Mouse (Mus musculus) B cell, adult 2 months (primary cell): ENCODE results near the gene Cd79b.

Experiments
- DNase-seq, 2 experiments: peaks; one replicate each; pipeline ENCODE4 v3.0.0; 2022

Gene Cd79b

DNA sequence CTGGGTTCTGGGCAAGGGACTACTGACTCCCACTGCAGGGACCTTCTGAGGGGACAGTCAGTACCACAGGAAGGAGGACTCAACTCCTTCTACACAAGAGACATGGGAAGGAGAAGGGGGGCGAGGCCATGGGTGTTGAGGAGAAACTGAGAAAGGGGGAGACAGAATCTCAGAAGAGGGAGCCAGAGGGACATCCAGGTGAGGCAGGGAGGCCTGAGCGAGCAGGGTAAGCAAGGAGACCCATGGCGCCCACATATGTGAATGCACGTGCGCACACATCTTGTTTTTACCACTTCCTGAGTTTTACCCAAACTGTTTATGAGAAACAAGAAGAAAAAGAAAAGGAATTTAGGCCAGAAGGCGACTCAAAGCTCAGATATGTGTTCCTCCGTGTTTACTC lies 3.2 kb upstream of the Cd79b start:
- DNase-seq: no peak

- DNase-seq: no peak
Measured at GRCm38 (mm10) chr11:106316416-106316815, 1.9 kb upstream of the Cd79b start.

DNA sequence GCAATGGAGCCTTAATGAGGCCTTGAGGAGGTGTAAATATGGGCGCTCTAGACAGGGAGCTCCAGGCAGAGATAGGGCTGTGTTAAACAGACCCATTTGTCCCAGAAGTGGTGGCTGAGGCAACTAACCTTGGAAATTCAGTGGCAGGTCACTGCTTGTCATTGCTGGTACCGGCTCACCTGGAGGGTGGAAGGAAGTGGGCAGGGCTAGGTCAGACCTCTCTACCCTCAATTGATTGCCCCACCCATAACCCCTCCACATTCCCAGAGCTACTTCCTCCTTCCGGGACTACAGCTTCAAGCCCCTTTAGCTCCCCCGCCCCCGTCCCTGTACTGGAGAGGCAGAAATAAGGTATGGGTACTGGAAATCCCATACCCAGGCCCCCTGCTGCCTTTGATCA lies 1.0 kb downstream of the Cd79b start:
- DNase-seq: peak in 1 of 2 experiments; percentile 46

GRCm38 (mm10) chr11:106310123-106310522 lies 4.4 kb downstream of the Cd79b start:
- DNase-seq: peak; percentile 70 to 73

- DNase-seq: peak; percentile 87 to 90
Measured at GRCm38 (mm10) chr11:106308162-106308561, 6.4 kb downstream of the Cd79b start.

DNA sequence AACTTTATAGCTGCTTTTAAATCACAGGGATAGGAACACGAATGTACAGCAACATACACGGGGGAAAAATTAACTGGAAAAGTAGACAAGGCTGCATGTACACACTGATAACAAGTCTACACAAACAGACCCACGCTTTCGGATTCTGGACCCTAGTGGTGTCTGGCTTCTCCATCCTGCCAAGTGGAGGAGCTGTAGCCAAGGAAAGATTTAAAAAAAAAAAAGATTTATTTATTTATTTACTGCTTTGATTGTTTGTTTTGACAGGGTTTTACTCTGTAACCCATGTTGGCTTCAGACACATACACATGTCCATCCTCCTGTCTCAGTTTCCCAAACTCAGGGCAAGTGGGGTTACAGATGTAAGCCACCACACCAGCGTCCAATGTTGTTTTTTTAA lies 7.1 kb downstream of the Cd79b start:
- DNase-seq: peak; percentile 18 to 21

GRCm38 (mm10) chr11:106306758-106307157 lies 7.8 kb downstream of the Cd79b start:
- DNase-seq: peak; percentile 36

DNA sequence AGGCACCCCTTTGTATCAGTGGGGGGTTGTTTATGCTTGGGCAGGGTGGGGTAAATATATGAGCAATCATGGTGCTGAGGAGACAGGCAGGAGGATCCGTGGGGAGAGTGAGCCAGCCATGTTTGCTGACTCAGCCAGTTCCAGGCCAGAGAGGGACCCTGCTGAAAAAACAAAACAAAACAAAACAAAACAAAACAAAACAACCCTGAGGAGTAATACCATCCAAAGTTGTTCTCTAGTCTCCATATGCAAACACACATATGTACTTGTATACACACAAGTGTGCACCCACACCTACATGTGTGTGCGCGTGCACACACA lies 8.5 kb downstream of the Cd79b start:
- no peak for DNase-seq

DNA sequence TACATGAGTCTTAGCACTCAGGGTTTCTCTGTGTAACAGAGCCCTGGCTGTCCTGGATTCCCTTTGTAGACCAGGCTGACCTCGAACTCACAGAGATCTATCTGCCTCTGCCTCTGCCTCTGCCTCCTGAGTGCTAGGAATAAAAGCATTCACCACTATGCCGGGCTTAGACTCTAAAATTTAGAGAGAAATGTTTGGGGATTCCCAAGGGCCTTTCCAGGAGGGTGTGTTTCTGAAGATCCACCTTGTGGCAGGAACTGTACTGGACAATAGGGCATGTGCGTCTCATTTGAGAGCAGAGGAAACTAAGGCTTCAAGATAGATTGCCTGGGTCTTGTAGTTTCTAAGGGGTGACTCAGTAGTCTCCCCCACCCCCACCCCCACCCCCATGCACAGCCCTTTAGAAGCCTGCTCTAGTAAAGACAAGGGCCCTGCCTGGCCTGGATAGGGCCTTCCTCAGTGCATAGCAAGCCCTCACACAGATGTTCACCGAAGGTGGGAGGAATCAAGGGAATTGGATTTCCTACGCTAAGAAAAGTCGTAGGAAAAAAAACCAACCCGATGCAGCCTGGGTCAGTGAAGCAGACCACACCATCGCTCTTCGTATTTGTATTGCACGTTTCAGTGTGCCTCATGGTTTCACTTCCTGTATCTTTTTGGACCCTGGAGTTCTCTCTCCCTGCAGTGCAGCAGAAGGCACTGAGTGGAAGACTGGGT lies 9.1 kb downstream of the Cd79b start:
- peak; percentile 74 to 80 for DNase-seq

GRCm38 (mm10) chr11:106302634-106303033 lies 11.9 kb downstream of the Cd79b start:
- peak; percentile 82 to 84 for DNase-seq

DNA sequence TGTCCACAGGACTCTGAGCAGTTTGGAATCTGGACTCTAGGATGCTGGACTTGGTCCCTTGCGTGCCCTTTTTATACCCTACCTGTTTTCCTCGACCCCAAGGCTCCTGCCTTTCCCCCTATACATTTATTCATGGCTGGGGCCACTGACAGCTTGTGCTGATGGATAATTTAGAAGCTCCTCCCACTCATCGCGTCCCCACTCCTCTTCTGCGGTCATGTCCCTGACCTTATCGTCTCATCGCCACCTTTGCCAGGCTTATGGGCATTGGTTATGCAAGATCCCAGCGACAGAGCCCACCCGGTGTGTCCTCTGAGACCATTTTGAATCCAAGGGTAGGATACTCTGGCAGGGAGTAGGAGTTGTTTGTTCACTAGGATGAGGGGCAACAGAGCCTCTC lies 12.8 kb downstream of the Cd79b start, which contains the start of gene Gh:
Gh (minus strand) TSS at position 101 of the 400 bp plus-strand sequence.
- DNase-seq: no peak

DNA sequence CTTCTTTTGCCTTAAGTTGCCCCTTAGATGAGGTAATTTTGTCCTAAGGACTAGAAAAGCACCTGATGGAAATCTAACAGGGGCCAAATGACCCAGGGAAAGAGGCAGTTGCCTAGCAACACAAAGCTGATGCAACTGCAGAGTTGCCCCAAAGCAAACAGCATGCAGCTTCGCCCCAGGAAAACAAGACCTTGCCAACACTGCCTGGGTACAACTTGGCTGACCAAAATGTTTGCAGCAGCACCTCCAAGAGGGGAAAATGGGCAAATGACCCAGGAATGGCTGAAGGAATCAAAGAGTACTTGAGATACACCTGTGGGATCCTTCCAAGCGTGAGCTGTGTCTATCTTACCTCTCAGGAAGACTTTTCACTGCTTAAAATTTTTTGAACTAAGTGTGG lies 22.7 kb downstream of the Cd79b start:
- no peak for DNase-seq

DNA sequence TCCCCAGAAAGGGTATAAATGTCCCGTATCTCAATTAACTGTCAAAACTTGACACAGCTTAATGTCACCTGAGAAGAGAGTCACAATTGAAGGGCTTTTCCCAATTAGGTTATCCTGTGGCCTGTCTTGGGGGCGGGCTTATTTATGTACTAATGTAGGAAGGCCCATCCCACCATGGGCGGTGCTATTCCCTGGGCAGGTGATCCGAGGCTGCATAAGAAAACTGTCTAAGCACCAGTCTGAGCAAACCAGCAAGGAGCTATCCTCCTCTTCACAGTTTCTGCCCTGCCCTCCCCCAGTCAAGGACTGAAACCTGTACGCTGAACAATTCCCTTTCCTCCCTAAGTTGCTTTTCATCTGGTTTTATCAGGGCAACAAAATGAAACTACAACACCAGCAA lies 24.2 kb downstream of the Cd79b start:
- no peak for DNase-seq

- DNase-seq: peak; percentile 59 to 61
Measured at GRCm38 (mm10) chr11:106289369-106289768, 25.2 kb downstream of the Cd79b start.

- no peak for DNase-seq
Measured at GRCm38 (mm10) chr11:106286987-106287386, 27.6 kb downstream of the Cd79b start.

GRCm38 (mm10) chr11:106286206-106286605 lies 28.4 kb downstream of the Cd79b start:
- DNase-seq: no peak

DNA sequence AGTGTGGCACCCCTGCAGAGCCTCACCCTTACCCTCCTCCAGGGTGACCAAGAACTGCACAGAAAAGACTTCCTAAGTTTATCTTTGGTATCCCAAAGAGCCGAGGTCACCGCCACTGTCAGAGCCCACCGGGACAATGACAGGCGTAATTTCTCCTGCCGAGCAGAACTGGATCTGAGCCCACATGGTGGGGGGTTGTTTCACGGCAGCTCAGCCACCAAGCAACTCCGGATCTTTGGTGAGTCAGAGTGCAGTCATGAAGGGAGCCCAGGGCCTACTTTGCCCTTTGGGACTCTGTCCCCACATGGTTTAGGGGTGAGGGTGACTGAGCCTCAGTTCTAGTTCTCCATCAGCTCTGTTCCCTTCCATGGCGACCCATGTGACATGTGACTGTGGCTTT lies 30.4 kb downstream of the Cd79b start:
- no peak for DNase-seq

- DNase-seq: no peak
Measured at GRCm38 (mm10) chr11:106283371-106283770, 31.2 kb downstream of the Cd79b start.

GRCm38 (mm10) chr11:106282452-106282851 lies 32.1 kb downstream of the Cd79b start:
- DNase-seq: no peak

GRCm38 (mm10) chr11:106276454-106276853 lies 38.1 kb downstream of the Cd79b start, which contains the start of gene Tcam1:
TSS of gene Tcam1 (plus strand) at chr11:106276672.
- DNase-seq: peak; percentile 97

GRCm38 (mm10) chr11:106274971-106275411 lies 39.6 kb downstream of the Cd79b start:
- no peak for DNase-seq

DNA sequence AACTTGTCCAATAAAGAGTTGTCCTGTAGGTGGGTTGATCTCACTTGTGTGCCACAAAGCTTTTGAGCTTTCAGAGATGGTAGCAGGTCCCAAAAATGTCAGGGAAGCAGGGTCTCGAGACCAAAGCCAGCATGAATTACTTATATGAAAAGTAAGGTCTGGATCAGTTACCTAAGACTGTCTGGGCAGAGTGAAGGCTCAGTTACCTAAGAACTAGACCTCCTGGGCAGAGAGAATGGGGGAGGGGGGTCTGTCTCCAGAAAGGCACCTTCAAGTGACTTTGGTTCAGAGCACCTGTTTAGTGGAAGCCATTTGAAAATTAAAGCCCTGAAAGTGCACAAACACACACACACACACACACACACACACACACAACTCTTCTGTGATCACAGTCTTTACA lies 40.2 kb downstream of the Cd79b start:
- no peak for DNase-seq

- no peak for DNase-seq
Measured at GRCm38 (mm10) chr11:106273811-106274210, 40.8 kb downstream of the Cd79b start.

DNA sequence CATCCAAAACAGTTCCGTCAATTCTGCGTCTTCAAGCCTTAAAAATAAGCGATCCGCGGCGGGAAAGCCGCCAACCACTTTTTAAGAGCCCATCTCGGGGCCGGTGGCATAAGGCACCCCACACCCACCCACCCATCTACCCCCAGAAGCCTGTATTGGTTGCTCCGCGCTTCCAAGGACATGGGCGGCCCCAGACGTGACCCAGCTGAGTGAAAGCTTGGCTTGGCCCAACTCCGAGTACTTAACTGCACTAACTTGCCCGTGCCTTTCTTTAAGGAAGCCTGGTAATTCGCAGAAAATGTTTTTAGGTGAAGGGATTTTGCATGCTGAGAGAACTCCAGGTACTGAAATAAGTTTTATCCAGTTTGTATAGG lies 41.3 kb downstream of the Cd79b start:
- DNase-seq: no peak

GRCm38 (mm10) chr11:106272644-106273310 lies 41.8 kb downstream of the Cd79b start, which contains the start of gene Smarcd2:
TSS of gene Smarcd2 (minus strand) at chr11:106272972.
- DNase-seq: peak; percentile 97
